Mouse (Mus musculus) liver, embryonic 16.5 days (tissue): ENCODE data around the gene Mlxipl. TPM values are rescaled to one million over a fixed set of nuclear protein-coding genes. Genes with fewer than 3 reads are reported as not detected.

ENCODE experiments used
- ATAC-seq: fragments of 200-750 bp; cut with Nextera tagmentation; 2 replicates; pipeline ENCODE4 v1.8.0; 2017; ENCODE audit warnings: low read depth, mild to moderate bottlenecking, moderate number of reproducible peaks, moderate library complexity
- H3K27ac ChIP-seq: fragments of 300-500 bp; sonication (generic); 2 replicates; pipeline ENCODE4 v1.5.1; 2014; ENCODE audit warnings: mild to moderate bottlenecking, low read length
- H3K27me3 ChIP-seq: fragments of 300-500 bp; sonication (generic); 2 replicates; pipeline ENCODE4 v1.6.1; 2014; ENCODE audit warnings: low read depth, low read length, mixed read lengths; ENCODE audit not compliant: control insufficient read depth, insufficient read depth
- H3K36me3 ChIP-seq: fragments of 300-500 bp; sonication (generic); 2 replicates; pipeline ENCODE4 v1.6.1; 2014; ENCODE audit warnings: mild to moderate bottlenecking; ENCODE audit not compliant: control insufficient read depth, insufficient read depth
- H3K4me1 ChIP-seq: fragments of 300-500 bp; sonication (generic); 2 replicates; pipeline ENCODE4 v1.6.1; 2014; ENCODE audit warnings: low read depth, low read length, mixed read lengths; ENCODE audit not compliant: control insufficient read depth
- H3K4me2 ChIP-seq: fragments of 300-500 bp; sonication (generic); 2 replicates; pipeline ENCODE4 v1.6.1; 2014; ENCODE audit warnings: low read depth, low read length, mixed read lengths
- H3K4me3 ChIP-seq: fragments of 300-500 bp; sonication (generic); 2 replicates; pipeline ENCODE4 v1.5.1; 2014; ENCODE audit warnings: low read depth, mild to moderate bottlenecking, low read length
- H3K9ac ChIP-seq: fragments of 300-500 bp; sonication (generic); 2 replicates; pipeline ENCODE4 v1.6.1; 2014; ENCODE audit warnings: low read depth, low read length
- H3K9me3 ChIP-seq: fragments of 300-500 bp; sonication (generic); replicated peaks from 2 replicates; pipeline ENCODE4 v1.6.1; 2016; ENCODE audit warnings: low read length; ENCODE audit not compliant: control insufficient read depth
- WGBS: fragments of 180-500 bp; shearing (Covaris S2); extraction: QIAGEN DNeasy Blood & Tissue Kit; methylation state at CpG from one replicate; pipeline ENCODE4 v1.1.7; 2014; ENCODE audit not compliant: insufficient replicate concordance; 5-methylcytosine and 5-hydroxymethylcytosine counted together
- polyA plus RNA-seq: library from polyadenylated mRNA; unstranded; fragments of >200 nt; fragmentation: Nextera tagmentation; extraction: Ambion mirVana; gene quantifications from 2 replicates; pipeline ENCODE4 v1.2.1, GENCODE M21; 2015

Mlxipl gene
- polyA plus RNA-seq, 1 experiment from 2014 or later: 14.1 TPM

DNA sequence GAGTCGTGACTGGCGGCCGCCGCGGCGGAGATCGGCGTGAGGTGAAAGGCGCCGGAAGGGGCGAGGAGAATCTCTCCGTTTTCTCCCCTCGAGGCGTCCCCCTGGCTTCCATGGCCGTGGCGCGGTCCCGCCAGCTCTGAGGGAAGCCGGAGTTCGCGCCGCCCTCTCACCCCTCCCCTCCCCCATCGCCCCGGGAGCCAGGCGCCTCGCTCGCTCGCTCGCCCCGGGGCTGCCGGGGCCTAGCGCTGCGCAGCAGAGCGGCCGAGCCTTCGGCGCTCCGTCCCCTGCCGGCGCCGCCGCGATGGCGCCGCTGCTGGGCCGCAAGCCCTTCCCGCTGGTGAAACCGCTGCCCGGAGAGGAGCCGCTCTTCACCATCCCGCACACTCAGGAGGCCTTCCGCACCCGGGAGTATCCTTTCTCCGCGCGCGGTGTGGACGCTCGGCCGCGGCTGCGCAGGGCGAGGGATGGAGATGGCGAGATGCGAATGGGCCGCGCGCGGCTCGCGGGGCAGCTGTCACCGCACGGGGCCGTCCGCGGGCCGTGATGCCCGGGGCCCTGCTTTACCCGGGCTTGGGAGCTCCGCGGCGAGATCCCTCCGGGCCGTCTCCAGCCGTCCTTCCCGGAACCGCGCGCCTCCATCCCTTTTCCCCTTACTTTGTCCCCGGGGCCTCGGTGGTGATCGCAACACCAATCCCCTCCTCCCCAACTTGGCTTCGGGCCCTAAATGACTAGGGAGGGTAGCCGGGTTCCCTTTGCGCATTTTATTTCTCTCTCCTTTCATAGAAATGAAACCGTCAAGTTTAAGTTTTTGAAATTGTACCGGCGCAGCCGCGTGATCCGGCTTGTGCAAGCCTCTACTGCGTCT lies 97.9 kb downstream of the Mlxipl start:
- peak overlapping the region; percentile 96 for H3K4me3 ChIP-seq
- peak overlapping the region; percentile 81 for H3K4me2 ChIP-seq
- no peaks in the 10 kb centered on the region for H3K9me3 ChIP-seq
- ATAC-seq: peak; percentile 71
- WGBS: under 1% methylated on average over 86 of the region's 102 CpGs
- H3K4me1 ChIP-seq: peaks cover 24% of the 10 kb centered on the region
- H3K36me3 ChIP-seq: peaks cover 9% of the 10 kb centered on the region; the same call in 1 of the 2 replicates
- no peaks in the 10 kb centered on the region for H3K27me3 ChIP-seq
- H3K9ac ChIP-seq: peak overlapping the region; percentile 98
- peak overlapping the region; percentile 92 for H3K27ac ChIP-seq

Other genes starting within 250 kb of the Mlxipl start
- 0.09 and 0.12 TPM in 2 replicates for gene Tmem270, start 183.2 kb upstream of the Mlxipl start, polyA plus RNA-seq
- gene Cldn13, start 174.4 kb upstream of the Mlxipl start, polyA plus RNA-seq: 258 and 277 TPM in 2 replicates
- 20.8 and 25.3 TPM in 2 replicates for gene Mettl27, start 157.5 kb upstream of the Mlxipl start, polyA plus RNA-seq
- gene Cldn4, start 143.0 kb upstream of the Mlxipl start, polyA plus RNA-seq: 0.28 and 0.71 TPM in 2 replicates
- gene Cldn3, start 103.7 kb upstream of the Mlxipl start, polyA plus RNA-seq: 2.6 and 4.7 TPM in 2 replicates
- gene Abhd11, start 80.7 kb upstream of the Mlxipl start, polyA plus RNA-seq: 26.2 and 26.6 TPM in 2 replicates
- gene Stx1a, start 66.4 kb upstream of the Mlxipl start, polyA plus RNA-seq: 0.71 and 1.1 TPM in 2 replicates
- gene Dnajc30, start 25.7 kb upstream of the Mlxipl start, polyA plus RNA-seq: 14.0 and 15.2 TPM in 2 replicates
- 43.0 and 46.5 TPM in 2 replicates for gene Bud23, start 24.9 kb upstream of the Mlxipl start, polyA plus RNA-seq
- 0.09 and 0.25 TPM in 2 replicates for gene Vps37d, start 11.6 kb upstream of the Mlxipl start, polyA plus RNA-seq
- 11.1 and 11.6 TPM in 2 replicates for gene Tbl2, start 59.8 kb downstream of the Mlxipl start, polyA plus RNA-seq
- gene Bcl7b, start 78.4 kb downstream of the Mlxipl start, polyA plus RNA-seq: 24.8 and 25.8 TPM in 2 replicates
- gene Baz1b, start 97.4 kb downstream of the Mlxipl start, polyA plus RNA-seq: 14.3 and 15.5 TPM in 2 replicates
- 0.14 and 0.34 TPM in 2 replicates for gene Fzd9, start 161.3 kb downstream of the Mlxipl start, polyA plus RNA-seq